Mouse (Mus musculus) induced T-regulatory cell, adult 2 months (primary cell): ENCODE results near the gene Rai14.

Experiments
- DNase-seq: peaks from one replicate; pipeline ENCODE4 v3.0.0-alpha.2; 2012; ENCODE audit warnings: low read depth

The Rai14 gene

DNA sequence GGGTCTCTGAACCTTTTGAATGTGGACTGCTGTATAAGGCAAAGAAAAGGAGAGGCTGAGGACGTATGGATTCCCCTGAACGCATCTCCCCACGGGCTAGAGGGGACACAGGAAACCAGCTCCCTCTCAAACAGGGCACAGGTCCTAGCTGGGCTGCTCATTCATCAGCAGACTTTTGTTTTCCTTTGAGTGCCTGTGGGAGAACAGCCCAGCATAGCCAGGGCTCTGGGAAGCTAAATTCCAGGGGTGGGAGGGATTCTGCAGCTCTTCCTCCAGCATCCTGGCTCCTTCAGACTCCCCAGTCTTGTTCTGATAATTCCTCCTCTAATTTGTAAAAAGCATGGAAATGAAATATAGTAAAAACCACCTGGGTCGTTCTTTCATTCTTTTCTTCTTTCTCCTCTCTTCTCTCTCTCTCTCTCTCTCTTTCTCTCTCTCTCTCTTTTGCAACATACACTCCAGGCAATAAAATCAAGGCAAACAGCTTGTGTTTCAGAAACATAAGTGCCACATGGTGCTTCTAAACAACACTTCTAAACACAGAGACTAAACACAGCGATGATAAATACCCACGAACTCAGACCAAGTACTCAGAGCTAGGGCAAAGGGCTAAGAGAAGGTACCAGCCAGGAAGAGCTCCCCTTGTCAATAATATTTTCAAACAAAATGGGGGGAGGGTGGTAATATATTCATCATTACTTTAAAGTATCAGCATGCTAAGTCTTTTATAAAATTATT lies 65.9 kb downstream of the Rai14 start:
- no peak for DNase-seq

DNA sequence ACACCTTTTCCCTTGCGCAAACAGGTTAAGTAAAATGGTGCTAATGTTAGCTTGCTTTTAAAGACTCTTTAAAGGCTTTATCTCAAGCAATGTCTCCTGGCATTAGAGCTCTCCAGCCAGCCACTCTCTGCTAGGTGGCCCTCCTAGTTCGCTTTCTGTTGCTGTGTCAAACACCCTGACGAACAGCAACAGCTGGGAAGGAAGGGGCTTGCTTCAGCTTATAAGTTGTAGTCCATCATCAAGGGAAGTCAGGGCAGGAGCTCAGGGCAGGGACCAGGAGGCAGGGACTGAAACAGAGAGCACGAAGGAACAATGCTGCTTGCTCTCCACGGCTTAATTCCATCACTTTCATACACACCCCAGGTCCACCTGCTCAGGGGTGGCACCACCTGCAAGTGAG lies 68.1 kb downstream of the Rai14 start:
- no peak for DNase-seq

DNA sequence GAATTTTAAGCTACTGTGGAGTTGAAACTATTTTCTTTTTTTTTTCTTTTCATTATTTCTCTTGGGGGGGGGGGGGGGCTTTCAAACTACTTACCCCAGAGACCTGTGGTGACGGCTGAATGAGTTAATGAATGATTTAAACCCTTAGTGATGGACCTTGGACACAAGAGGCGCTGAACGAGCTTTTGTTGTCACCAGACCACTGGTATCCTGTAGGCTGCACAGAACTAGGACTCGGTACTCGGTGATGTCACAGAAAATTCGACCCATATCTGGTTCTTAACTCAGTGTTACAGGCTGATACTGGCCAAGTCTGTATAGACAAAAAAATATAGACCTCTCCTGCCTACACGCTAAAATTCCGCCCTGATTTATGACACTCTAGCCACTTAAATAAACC lies 69.3 kb downstream of the Rai14 start:
- DNase-seq = no peak

DNA sequence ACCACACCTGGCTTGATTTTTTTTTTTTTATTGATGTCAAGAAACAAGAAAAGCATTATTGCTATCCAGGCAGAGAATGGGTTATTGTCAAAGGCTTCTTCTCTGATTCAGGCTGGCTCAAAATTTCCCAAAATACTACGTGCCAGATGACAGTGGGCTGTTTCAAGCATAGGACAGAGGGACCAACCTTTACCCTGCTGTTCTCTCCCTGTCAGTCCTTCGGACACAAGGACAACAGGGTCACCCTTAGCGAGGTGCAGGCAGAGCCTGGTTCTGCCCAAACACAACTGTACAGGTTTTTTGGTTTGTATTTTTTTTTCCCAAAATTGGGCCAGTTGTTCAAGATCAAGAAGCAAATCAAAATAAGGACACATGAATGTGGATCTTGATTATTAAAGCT lies 70.6 kb downstream of the Rai14 start:
- DNase-seq = no peak

DNA sequence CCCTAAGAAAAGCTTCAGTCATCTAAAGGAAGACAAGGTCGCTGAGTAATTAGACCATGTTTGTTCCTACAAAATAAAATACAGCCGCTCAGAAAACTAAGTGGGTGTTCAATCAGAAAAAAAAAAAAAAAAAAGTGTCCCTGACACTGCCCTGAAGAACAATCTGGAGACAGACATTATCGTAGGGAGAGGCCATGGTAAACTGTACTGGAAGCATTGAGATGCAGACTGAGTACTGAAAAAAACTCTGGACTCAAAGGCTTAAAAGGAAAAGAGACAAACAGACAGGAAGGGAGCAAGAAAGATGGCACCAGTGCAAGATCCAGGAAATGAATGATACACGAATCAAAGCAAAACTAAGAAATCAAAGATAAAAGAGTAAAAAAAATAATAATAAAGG lies 71.2 kb downstream of the Rai14 start:
- no peak for DNase-seq

DNA sequence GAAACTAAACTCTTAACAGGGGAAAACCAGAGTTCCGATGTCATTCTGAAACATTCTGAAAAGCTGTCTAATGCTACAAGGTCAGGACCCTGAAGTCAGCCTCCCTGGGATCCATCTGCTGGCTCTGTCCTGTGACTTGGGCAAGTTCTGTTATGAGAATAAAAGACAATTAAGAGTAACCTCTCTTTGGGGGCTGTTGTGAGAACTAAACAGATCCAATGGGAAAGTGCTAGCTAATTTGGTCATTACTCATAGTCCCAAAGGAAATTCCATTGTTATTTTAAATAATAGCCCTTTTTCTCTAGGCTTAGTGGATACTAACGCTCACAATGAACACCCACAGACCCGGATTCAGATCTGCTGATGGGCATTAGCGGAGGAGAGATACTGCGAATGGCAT lies 72.0 kb downstream of the Rai14 start:
- no peak for DNase-seq

DNA sequence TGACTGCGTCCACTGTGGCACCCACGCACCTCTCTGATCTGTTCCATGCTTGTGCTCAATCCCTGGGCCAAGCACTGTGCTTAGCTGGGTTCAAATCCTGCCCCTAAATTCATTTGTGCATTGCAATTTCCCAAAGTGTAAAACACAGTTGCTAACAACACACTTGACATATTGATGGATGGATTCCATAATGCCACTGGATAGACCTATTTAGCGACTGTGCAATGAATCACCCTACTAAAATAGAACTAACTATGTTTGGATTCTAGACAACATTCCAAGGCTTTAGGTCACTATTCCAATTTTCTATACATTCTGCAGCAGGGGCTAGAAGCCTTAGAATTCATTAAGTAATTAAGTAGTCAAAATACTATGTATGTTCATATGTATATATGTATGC lies 73.7 kb downstream of the Rai14 start:
- no peak for DNase-seq

DNA sequence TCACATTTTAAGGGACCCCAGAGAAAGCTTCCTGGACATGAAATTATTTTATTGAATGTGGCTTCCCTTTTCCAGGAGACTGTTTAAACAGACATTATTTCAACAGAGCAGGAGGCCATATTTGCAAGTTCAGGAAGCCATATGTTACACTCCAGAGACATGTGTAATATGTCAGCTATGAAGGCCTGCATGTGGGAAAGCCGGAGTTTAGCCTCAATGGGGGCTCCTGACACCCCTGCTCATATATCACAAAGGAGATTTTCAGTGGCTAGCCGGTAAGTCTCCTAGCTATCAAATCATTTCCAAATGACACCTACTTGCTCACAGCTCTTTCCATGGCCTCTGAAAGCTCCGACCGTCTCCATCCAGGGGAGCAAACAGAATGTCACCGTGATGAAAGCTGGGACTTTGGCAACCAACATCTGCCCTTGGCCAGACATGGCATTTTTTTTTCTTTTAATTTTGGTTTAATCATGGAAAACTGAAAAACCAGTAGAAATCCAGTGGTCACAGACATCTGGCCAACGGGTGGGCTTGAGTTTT lies 77.1 kb downstream of the Rai14 start:
- no peak for DNase-seq

DNA sequence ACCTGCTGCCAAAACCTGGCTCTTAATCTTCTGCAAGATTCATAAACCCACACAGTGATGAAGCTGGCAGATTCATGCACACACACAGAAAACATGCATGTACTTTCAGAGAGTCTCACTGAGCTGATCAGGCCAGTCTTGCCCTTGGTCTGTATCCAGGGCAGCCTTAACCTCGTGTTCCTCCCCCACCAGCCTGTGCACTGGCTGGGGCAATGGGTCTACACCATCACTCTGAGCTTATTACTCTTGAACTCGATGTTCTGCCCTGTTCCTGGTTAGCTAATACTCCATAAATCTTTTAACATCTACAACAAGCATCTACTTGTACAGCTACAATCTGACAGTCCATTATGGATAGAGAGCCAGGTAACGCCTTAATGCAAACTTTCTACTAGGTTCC lies 77.6 kb downstream of the Rai14 start:
- no peak for DNase-seq

DNA sequence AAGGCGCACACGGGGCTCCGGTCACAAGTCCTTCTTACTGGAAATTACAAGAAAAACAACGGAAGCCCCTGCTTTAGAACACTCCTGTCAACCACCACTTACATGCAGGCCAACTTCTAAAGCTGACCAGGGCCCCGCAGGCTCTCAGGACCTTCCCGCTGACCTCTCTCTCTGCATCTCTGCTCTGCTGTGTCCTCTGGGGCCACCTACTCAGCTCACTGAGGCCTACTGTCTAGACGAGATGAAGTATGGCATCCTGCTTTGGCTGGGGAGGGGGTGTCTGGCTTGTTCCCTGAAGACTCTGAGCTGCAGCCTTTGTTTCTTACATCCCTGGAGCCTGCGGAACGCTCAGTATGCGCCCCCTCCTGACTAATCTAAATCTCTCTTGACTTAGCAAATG lies 79.3 kb downstream of the Rai14 start:
- DNase-seq = no peak

DNA sequence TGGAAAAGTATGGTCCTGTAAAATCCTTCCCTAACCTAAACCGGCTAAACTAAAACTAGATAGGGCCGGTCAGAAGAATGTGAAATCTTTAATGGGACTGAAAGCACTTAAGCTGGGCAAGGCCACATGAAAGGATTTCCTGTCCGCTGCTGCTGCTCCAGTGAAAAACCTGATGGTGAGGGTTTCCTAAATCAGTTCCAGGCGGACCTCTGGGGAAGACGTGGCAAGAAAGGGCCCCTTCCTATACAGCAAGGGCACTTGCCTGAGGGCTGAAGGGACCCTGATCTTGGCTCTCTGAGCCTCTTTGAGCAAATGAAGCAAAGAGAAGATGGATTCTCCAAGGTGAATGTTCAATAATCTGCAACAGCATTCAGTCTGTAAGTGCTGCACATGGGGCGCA lies 80.2 kb downstream of the Rai14 start:
- DNase-seq = no peak

DNA sequence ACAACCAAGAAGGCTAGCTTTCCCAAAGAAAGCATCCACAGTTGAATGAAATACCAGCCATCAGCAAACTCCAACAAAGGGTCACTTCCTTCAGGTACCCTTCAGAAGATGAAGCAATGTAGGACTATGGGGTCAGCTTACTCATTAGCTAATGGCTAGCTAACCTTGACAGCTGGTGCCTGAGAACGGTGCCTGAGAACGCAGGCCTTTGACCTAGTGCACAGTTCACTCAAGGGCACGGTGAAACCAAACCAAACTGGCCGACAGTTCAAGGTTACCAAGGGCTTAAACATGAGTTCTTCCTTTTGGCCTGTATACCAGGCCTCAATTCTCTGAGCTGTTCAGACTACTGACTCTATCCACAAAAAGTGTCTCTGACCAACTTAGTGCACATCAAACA lies 81.0 kb downstream of the Rai14 start:
- DNase-seq = no peak

DNA sequence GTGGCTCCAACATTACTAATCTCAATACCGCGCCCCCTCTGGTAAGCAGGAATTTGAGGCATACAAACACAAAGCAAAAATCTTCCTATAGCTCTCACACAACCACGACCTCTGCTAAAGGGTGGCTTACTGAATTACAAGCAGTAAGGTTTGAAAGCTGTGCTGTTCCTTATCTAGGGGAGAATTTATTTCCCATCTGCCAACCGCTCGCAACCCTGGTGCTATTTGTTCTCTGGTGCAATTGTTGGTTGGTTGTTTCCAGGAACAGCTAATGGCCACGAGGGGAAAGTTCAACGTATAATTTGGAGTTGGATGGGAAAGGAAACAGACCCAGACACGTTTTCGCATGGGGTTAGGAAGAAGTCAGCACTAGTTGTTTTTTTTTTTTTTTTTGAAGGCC lies 81.8 kb downstream of the Rai14 start:
- DNase-seq = no peak

DNA sequence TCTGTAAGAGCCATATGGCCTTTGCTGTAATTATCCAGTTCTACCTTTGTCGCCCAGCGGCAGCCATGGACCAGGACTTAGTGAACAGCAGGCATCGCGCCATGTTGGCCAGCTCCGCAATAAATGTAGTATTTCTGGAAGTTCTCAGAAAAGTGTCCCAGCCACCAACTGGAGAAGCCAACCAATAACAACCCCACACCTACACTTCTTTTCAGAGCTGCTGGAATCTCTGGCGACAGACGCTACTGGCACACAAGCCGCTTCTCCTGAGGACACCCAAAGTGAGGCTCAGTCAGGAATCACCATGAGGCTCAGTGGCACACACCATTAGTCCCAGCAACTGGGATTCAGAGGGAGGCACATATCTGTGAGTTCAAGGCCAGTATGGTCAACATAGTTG lies 82.4 kb downstream of the Rai14 start:
- no peak for DNase-seq

DNA sequence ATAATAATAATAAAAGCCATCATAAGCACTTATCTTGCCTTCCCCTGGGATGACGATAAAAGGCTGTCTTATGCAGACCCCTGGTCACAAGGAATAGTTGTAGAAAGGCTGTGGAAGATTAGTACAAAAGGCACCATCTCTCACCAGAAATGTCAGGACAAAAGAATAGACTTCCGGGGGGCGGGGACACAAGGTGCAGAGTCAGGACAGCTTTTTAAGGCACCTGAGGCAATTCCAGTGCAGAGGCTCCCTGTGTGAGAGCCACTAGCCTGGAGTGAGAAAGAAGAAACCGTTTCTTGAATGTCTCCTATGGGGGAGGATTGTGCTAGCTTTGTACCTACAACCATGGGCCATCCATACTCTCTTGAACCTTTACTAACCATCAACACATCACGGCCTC lies 82.9 kb downstream of the Rai14 start:
- no peak for DNase-seq

DNA sequence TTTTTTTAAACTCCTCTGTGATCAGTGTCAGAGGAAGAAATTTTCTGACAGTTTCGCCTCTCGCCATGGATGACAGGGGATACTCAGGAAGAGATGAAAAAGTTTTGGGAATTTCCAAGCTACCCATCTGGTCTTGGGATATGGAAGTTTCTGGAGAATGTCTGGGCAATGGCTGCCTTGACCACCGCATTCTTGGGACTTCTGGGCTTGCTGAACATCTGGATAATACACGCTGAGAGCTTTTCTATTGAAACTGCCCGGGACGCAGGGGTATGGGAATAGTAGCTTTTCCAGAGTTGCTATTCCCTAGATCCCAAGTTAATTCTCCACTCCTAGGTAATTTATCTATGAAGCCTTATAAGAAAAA lies 85.5 kb downstream of the Rai14 start:
- DNase-seq = no peak

DNA sequence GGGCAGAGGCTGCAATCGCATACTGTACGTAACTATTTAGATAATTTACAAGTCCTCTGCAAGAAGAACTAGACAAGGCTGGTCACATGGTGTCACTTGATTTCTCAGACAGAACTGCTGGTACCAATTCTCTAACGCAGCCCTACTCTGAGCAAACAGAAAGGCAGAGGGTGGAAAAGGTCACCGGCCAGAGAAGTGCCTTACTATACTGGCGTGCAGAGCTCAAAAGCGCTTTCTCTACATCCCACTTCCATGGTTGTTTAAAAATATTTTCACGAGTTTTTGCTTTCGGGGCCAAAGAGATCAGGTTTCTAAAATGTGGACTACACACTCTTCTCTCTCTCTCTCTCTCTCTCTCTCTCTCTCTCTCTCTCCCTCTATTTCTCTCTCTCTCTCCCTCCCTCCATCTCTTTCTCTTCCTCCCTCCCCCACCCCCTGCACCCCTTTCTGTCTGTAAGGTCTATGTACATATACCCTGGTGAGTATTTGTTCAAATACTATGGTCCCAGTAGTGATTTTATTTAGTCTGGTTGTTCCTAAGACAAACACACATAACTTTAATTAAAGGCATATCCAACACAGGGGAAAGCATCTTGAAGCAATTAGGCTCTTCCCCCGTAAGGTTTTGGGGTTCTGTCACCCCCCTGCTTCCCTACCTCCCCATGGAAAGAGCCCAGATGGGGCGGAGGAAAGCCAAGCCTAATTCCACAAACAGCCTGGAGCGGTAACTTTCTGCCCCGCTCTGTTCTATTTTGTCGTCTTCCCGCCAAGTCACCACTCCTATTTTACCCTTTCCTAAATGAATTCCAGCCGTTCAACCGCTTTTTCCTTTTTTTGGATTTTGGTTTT lies 86.1 kb downstream of the Rai14 start:
- DNase-seq = no peak

DNA sequence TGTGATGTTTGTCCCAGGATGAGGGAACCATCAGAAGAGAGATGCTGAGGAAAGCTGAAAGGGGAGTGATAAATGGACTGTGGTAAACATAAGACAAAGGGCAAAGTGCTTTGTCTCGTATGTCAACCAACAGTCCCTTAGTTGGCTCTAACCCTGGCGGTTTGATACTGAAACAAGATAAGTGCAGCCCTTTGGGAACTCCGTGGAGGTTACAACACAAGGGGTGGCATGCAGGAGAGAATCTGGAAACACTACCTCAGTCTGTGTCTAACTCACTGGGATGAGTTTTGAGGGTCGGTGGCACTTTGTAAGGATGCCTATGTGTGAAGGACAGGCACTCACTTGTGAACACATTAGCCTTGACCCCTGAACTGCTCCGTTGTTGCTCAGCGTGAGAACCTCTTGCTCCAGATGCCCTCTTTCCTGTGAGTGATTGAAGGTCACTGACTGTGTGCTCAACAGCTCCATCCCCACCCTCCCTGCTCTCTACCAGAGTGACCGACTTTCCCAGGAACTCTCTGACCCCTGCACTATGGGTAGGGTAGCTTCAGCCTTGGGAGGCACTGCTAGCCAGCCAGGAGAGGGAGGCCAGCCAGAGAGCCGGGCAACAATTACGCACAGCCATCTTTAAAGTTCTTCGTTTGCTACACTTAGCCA lies 90.7 kb downstream of the Rai14 start:
- DNase-seq = no peak

DNA sequence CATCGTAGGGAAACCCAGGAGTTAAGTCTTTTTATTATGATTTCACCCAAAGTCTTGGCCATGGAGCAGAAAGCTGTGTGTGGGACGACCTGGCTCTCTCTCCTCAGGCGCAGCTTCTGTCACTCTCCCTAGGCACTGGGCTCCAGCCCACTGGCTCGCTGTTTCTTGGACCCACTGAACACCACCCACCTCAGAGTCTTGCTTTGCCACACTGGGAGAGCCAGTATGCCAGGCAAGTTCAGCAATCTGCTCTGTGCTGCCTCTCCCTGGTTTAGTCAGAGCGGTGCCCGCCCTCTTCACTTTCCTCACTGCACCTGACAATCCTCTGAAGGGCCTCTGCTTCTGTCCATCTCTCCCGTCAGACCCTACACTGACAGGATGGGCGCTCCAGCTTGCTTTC lies 93.2 kb downstream of the Rai14 start:
- DNase-seq = no peak

DNA sequence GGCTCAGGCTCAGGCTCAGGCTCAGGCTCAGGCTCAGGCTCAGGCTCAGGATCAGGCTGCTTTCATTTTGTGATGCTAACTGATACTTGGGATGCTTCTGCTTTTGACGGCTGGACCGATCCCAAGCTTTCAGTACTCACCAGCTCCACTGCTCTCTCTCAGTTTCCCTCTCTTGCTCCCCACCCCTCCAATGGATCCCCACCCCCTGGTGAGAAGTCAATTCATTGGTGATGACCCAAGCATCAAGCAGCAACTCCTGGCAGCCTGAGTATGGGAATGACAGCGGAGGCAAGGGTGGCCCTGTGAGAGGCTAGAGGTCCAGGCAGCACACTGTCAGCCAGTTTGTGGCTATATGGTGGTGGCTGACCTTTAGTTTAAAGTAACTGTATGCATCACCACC lies 94.7 kb downstream of the Rai14 start:
- DNase-seq = no peak

DNA sequence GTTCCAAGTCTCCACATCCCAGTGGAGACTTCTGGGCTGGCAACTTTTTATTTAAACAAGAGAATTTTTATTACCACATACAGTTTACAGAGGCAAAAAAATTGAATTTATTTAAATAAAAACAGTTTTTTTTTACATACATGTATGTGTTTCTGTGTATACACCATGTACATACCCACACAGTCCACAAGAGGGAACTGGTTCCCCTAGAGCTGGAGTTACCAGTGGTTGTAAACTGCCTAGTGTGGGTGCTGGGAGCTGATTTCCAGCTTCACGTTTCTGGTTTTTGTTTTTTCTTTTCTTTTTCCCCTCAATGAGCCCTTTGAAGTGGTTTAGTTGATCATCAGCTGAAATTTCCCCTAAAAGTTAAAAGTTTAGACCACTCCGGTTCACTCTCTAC lies 96.1 kb downstream of the Rai14 start:
- DNase-seq = no peak

DNA sequence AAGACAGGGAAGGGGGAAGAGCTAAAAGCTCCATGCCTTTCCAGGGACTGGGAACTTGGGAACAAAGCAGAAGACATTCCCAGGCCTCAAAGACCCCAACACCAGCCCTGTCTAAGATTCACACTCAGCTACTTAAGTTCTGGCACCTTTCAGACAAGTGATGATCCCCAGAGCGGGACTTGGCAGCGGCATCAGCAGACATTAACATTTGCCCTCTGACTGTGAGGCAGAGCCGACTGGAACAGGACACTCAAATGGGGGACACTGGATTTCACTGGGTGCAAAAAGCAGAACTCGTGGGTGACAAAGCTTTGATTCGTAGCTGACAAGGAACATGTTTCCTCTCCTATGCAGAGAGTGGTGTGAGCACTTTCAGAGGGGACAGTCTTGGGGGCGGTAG lies 98.4 kb downstream of the Rai14 start:
- DNase-seq = no peak

DNA sequence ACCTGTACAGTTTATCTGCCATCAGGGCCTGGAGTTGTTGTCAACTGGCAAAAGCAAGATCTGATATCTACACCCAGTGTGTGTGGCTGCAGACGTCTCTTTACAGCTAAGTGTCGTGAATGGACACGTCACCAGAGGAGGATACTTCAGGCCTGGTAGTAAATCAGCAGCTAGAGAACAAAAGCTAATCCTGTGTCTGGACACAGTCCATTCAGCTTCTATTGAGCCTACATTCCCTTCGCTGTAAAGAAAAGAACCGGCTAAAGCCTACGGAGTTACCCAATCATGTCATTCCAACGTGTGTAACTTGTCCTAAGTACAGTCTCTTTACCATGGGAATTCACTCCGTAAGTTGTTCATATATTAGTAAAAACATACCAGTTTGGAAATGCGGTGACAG lies 103.4 kb downstream of the Rai14 start:
- no peak for DNase-seq
